Mouse (Mus musculus) lung, postnatal 25 days (tissue): Measurements from ENCODE around the gene Spag7.

ENCODE experiments used
- DNase-seq: peaks from one replicate; pipeline ENCODE4 v3.0.0; 2022; ENCODE audit warnings: low spot score

Spag7 gene

GRCm38 (mm10) chr11:70681170-70681569 lies 12.0 kb upstream of the Spag7 start:
- DNase-seq: no peak

- DNase-seq: peak; percentile 57
These were observed 10.7 kb upstream of the Spag7 start for GRCm38 (mm10) chr11:70679894-70680293.

GRCm38 (mm10) chr11:70679361-70679760 lies 10.1 kb upstream of the Spag7 start:
- DNase-seq: no peak

GRCm38 (mm10) chr11:70678576-70678975 lies 9.4 kb upstream of the Spag7 start:
- no peak for DNase-seq

GRCm38 (mm10) chr11:70678092-70678491 lies 8.9 kb upstream of the Spag7 start:
- DNase-seq: no peak

- DNase-seq: no peak
These were observed 5.3 kb upstream of the Spag7 start for GRCm38 (mm10) chr11:70674501-70674900.

GRCm38 (mm10) chr11:70674014-70674413 lies 4.8 kb upstream of the Spag7 start:
- DNase-seq: no peak

GRCm38 (mm10) chr11:70671333-70672047 lies 2.3 kb upstream of the Spag7 start:
- DNase-seq: no peak

- DNase-seq: no peak
These were observed 1.3 kb upstream of the Spag7 start for GRCm38 (mm10) chr11:70670483-70670882.

- DNase-seq: peak; percentile 81
These were observed 548 bp upstream of the Spag7 start for GRCm38 (mm10) chr11:70669582-70670345.

- DNase-seq: no peak
These were observed 863 bp downstream of the Spag7 start for GRCm38 (mm10) chr11:70668335-70668770.

GRCm38 (mm10) chr11:70667271-70668150 lies 1.7 kb downstream of the Spag7 start:
- no peak for DNase-seq

GRCm38 (mm10) chr11:70666687-70667086 lies 2.5 kb downstream of the Spag7 start:
- DNase-seq: no peak

- DNase-seq: no peak
These were observed 4.5 kb downstream of the Spag7 start for GRCm38 (mm10) chr11:70664741-70665140.

GRCm38 (mm10) chr11:70663957-70664356 lies 5.3 kb downstream of the Spag7 start:
- no peak for DNase-seq

- no peak for DNase-seq
These were observed 6.1 kb downstream of the Spag7 start for GRCm38 (mm10) chr11:70663101-70663500.

GRCm38 (mm10) chr11:70660571-70660970 lies 8.6 kb downstream of the Spag7 start:
- DNase-seq: no peak

- no peak for DNase-seq
These were observed 10.3 kb downstream of the Spag7 start for GRCm38 (mm10) chr11:70658942-70659341.

- DNase-seq: no peak
These were observed 10.7 kb downstream of the Spag7 start for GRCm38 (mm10) chr11:70658521-70658920.

- DNase-seq: no peak
These were observed 11.2 kb downstream of the Spag7 start for GRCm38 (mm10) chr11:70657991-70658390.

- no peak for DNase-seq
These were observed 11.6 kb downstream of the Spag7 start for GRCm38 (mm10) chr11:70657573-70657972.

- no peak for DNase-seq
These were observed 12.3 kb downstream of the Spag7 start, which contains the start of gene Eno3 for GRCm38 (mm10) chr11:70656964-70657363. TSS of gene Eno3 (plus strand) at chr11:70657202.
